Mouse (Mus musculus): Measurements from ENCODE around the gene Ggta1. TPM values are rescaled to one million over a fixed set of nuclear protein-coding genes. Genes with fewer than 3 reads are reported as not detected.

Ggta1 gene
- polyA plus RNA-seq (2012; rRNA removed), result 6.7 and 6.9 TPM in 2 replicates

GRCm38 (mm10) chr2:35462791-35463281, at the start of gene Ggta1:
Ggta1 (minus strand) TSS chr2:35463231.

GRCm38 (mm10) chr2:35397096-35397495, 65.9 kb downstream of the Ggta1 start, which contains the start of gene 4930402F06Rik:
4930402F06Rik (minus strand) TSS chr2:35397175.

GRCm38 (mm10) chr2:35367629-35368028, 95.4 kb downstream of the Ggta1 start, which contains the start of gene 4930568D16Rik:
4930568D16Rik (minus strand) TSS chr2:35367729.

Other genes with a start within 250 kb of the Ggta1 start
- gene Gsn, start 206.9 kb downstream of the Ggta1 start, polyA plus RNA-seq (2012; rRNA removed), result 60.2 and 64.7 TPM in 2 replicates
- 65.5 and 66.6 TPM in 2 replicates for gene Stom, start 126.3 kb downstream of the Ggta1 start, polyA plus RNA-seq (2012; rRNA removed)
- gene 4930568D16Rik, start 95.5 kb downstream of the Ggta1 start, polyA plus RNA-seq (2012; rRNA removed), result not detected in 2 replicates
- not detected in 2 replicates for gene 4930402F06Rik, start 66.1 kb downstream of the Ggta1 start, polyA plus RNA-seq (2012; rRNA removed)
- gene Dab2ip, start 95.0 kb upstream of the Ggta1 start, polyA plus RNA-seq (2012; rRNA removed), result 4.2 and 5.7 TPM in 2 replicates

All from liver, embryonic 18 days (tissue).